Mouse (Mus musculus) small intestine, adult 10 weeks (tissue): ENCODE data around the gene Sh2b3. TPM values are rescaled to one million over a fixed set of nuclear protein-coding genes. Genes with fewer than 3 reads are reported as not detected.

Source experiments
- polyA plus RNA-seq: library from polyadenylated mRNA; stranded (reverse); fragments of 350-450 nt; fragmentation: Illumina TruSeq; extraction: RNeasy Lipid Tissue Mini Kit (QIAGEN cat#74804); gene quantifications from one replicate; pipeline ENCODE4 v1.2.3, GENCODE M21; 2014; ENCODE audit warnings: low replicate concordance

Sh2b3 gene
- 13.2 TPM for polyA plus RNA-seq

DNA sequence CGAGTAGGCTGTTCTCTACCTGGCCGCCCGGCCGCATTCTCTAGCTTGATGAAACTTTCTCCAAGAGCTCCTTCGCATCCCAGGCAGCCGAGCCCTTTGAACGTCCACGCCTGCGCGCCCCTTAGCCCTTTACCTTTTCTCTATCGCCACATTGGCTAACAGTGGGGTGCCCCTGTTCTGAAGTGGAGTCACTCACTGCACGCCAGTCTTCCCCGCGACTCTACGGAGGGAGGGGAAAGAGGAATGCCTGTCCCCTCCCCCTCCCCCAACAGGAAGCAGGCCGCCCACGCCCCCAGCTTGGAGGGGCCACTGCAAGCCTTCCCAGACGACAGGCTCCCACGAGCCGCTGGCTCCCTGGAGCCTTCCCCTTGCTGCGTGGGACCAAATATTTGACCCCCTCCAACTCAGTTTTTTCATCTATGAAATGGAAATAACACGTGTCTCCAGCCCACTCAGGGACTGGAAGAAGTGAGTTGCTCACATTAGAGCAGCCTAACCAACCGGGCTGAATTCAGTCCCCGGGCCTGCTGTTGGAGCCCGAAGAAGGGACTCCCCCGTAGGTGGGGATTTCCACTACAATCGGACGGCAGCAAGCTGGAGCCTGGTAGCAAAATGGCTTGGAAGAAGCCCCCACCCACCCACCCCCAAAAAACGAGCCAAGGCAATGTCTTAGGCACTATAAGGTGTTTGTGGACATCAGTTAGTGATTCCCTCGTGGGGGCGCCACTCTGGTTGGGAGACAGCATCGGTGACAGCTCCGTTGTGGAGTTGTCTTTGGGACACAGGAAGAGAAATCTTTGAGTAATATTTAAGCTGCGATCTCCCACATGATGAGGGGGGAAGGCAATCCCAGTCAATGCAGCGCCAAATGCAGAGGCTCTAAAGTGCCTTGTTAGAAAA lies at the start of gene Sh2b3:
Gene Sh2b3 (minus strand): TSS at position 206 of the 900 bp plus-strand sequence.

DNA sequence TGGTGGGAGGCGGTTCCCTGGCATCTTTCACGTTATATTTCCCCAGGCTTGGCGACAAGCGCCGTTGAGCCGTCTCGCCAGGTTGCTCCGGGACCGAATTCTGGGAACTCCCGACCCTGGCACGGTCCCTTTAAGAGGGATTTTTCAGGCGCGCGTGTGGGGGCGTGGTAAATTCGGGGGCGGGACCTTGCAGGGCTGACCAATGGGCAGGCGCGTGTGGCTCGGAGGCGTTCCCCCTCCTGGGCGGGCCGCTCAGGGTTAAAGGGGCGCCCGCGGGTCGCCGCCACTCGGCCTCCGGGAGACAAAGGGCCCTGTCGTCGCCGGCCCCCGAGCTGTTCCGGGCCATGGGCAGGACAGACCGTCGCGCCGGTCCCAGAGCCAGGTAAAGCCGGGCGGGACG lies 11.3 kb upstream of the Sh2b3 start, which contains the start of gene Pheta1:
Gene Pheta1 (plus strand): TSS at position 242 of the 400 bp plus-strand sequence.

Other genes starting within 250 kb of the Sh2b3 start
- 3.2 TPM for gene Aldh2, start 243.8 kb downstream of the Sh2b3 start, polyA plus RNA-seq
- 4.4 TPM for gene Acad12, start 218.7 kb downstream of the Sh2b3 start, polyA plus RNA-seq
- 0.74 TPM for gene Acad10, start 177.1 kb downstream of the Sh2b3 start, polyA plus RNA-seq
- 20.0 TPM for gene Brap, start 177.1 kb downstream of the Sh2b3 start, polyA plus RNA-seq
- gene Atxn2, start 126.3 kb downstream of the Sh2b3 start, polyA plus RNA-seq = 160 TPM
- 0.59 TPM for gene Pheta1, start 11.3 kb upstream of the Sh2b3 start, polyA plus RNA-seq
- 0.19 TPM for gene Cux2, start 212.5 kb upstream of the Sh2b3 start, polyA plus RNA-seq